Mouse (Mus musculus): ENCODE data around the gene Tescl.

Tescl gene

DNA sequence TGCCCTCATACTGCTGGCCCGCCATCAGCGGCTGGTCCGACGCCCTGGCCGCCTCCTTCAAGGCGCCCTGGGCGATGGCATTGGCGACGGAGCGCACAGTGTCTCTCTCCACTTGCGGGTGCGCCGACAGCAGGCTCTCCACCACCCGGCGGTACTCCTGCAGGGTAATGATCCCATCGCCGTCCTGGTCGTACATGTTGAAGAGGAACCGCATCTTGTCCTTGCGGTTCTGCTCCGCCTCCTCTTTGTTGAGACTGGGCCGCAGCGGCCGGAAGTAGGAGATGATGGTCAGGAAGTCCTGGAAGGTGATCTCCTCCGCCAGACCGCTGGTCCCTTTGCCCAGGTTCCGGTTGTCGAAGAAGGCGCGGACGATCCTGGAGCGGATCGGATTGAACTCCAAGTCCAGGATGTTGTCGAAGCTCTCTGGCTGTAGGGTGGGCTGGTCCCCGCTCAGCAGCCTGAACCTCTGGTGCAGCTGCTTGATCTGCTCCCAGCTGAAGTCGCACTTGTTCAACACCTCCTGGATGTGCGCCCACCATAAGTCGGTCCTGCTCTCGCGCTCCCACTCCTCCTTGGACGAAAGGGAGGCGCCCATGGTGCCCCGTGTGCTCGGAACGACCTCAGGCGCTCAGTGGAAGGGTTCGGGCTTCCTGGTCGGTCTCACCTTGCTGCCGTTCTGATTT is at the start of gene Tescl:
Gene Tescl (minus strand): TSS at position 633 of the 683 bp plus-strand sequence.
- peak; percentile 17 to 28 for DNase-seq

DNA sequence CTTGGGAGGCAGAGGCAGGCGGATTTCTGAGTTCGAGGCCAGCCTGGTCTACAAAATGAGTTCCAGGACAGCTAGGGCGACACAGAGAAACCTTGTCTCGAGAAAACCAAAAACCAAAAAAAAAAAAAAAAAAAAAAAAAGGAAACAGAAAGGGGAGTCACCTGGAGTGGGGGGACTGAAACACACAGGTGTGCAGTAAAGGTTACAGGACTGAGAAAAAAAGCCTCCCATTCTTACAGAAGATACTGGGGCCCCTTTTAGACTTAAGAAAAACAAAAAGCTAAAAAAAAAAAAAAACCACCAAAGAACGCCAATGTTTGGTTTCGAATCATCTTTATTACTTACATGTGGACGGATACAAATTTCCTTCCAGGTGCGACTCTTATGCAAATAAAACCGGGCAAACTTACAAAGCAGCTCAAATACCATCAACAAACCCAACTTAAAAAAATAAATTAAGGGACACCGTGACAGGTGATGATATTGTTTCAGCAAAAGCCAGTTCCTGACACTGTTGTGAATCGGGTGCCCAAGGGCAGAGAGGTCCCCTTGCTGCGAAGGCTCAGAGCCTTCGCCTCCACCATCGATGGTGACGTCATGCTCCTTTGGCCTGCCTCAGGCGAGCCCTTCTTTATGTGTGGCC is 49.1 kb upstream of the Tescl start:
- DNase-seq, result no peak

DNA sequence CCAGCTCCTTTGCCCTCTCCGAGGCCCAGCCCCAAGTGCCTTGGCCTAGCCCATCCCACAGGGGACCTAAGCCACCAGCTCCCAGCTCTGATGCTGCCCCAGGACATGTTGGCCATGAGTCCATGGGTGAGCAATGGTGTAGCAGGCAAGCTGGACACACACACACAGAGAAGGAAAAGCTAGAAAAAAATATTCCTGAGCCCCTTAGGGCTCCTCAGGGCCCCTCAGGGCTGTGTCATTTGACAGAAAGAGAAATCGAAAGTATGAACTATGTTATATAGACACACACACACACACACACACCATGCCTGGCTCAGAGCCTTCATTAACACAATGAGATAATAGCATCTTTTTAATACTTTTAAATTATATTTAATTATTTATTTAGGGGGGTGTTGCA is 46.6 kb upstream of the Tescl start:
- DNase-seq, result no peak

DNA sequence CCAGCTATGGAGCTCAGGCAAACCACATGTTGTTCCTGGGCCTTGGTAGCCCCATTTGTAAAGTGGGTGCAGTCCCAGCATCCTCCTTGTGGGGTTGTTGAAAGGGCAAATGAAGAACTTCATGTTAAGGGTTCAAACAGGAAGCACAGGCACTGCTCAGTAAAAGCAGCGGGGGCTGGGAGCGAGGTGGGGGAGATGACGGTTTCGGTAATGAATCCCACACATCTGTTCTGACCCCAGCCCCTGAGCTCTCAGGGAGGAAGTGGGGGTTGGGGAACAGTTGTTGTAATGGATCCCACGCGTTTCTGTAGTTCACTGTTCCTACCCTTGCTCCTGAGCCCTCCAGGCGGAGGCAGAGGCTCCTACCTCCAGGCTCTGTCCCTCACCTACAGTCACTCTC is 46.2 kb upstream of the Tescl start:
- DNase-seq, result no peak

DNA sequence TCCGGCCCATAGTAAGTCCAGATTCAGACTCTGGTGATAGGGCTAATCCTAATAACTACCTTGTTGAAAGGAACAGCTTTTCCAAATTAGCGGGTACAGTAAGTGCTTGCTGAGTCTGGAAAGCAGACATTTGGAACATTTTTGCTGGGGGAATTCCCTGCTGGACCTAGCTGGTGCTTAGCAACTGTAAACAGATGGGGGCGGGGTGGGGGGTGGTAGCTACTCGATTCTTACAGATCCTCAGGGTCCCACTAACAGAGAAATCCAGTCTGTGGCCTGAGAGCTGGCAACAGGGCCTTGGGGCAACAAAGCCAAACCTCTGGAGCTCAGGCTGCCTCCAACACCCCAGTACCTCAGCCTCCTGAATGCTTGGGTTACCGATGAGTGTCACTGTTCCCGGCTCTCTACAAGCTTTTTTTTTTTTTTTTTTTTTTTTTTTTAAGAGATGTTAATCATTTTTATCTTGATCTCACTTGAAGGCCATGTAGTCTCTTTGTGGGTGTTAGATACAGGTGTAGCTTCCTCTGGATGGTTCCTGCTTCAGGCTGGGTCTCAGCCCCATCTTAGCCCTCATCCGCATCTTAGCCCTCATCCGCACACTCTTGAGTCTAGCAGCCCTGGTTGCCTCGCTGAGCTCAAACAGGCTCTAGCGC is 44.4 kb upstream of the Tescl start:
- DNase-seq, result no peak

DNA sequence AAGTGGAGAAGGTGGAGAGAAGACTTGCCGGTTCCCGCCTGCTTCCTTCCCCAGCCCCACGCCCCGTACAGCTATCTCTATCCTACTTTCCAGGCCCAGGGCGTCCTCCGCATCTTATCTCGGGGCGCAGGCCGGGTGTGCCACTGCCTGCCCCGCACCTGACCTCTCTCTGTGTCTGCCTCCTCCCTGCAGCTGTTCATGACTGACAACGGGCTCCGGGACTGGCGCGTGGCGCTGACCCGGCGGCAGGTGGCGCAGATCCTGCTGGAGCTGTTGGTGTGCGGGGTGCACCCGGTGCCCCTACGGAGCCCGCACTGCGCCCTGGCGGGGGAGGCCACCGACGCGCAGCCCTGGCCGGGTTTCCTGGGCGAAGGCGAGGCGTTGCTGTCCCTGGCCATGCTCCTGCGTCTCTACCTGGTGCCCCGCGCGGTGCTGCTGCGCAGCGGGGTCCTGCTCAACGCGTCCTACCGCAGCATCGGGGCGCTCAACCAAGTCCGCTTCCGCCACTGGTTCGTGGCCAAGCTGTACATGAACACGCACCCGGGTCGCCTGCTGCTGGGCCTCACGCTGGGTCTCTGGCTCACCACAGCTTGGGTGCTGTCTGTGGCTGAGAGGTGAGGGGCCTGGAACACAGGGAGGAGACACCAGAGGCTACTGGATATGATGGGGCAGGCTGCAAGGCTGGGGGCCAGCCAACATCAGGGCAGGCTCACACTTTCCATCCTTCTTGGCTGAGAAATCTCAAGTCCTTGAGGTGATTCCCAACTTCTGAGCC is 43.5 kb upstream of the Tescl start:
- DNase-seq, result peak; percentile 69 to 71

DNA sequence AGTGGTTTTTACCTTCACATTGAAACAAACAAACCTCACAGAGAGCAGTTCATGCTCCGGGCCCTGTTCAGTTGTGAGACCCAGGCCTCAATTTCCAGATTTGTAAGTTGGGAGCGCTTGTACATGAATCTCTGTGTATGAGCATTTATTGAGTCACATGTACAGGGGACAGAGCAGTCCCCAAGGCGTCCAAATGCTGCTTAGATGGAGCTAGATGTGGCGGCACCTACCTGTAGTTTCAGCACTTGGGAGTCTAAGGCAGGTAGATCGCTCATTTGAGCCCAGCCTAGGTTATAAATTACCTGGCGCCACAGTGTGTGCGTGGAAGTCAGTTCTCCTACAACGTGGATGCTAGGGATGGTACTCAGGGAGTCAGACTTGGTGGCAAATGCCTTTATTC is 42.7 kb upstream of the Tescl start:
- no peak for DNase-seq

DNA sequence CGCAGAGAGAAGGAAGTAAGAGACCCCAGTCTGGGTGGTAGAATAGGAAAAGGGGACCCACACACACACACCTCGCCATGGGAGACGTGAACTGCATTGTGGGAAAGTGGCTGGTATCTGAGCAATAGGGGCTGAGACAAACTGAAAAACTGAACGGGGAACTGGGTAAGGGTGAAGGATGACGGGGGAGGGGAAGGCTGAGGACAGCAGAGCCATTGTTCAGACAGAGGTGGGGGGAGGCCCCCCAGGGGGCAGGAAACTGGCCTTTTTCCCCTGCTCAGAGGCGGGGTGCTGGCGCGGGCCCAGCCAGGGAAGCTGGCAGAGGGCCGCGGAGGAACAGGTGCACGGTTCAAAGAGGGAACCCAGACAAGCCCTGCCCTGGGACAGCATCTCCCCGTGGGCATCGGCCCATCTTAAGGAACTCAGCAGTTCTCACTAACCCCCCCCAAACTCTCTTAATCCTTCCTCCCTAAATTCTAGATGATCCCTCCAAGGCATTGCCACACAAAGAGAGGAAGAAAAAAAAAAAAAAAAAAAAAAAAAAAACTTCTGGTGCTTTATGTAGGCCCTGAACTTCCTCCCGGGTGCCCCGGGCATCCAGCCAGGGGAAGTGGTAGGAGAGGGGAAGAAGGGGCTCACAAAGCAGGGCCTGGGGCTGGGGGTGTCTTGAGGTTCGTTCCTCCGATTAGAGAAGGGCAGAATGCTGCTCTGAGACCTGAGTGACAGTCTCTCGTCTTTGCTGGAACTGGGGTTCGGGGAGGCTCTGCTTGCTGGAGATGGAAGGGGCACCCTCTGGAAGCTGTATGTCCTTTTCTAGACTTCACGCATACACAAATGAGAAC is 40.0 kb upstream of the Tescl start:
- DNase-seq, result peak; percentile 74 to 81

DNA sequence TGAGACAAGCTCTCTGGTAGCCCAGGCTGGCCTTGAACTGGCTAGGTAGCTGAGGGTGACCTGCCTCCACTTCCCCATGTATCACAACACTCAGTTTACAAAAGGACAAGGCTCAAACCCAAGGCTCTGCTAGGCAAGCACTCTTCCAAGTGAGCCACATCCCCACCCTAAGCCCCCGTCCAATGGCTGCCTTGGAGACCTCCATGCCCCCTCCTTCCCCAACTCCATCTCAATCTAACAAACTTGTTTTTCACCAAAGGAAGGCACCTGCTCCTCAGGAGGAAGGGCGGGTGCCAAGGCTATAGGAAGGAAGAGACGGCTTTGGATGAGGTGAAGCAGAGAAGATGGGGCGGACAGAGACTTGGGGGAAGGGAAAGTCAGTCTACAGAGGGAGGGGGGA is 39.0 kb upstream of the Tescl start:
- DNase-seq, result no peak

DNA sequence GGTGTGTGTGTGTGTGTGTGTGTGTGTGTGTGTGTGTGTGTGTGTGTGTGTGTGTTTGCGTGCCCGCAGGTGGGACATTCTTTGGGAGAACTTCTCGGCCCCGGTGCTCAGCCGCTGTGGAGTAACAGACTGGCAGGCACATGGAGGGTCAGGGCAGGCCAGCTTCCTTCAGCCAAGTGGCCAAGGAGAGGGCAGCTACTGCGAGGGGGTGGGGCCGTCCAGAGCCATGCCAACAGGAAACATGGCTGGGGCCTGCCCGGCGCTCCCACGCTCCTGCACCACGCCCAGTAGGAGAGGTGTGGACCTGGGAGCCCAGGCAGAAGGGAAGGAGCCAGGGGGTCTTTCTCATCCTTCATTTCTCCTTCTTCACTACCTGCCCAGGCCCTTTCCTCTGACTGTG is 38.6 kb upstream of the Tescl start:
- peak; percentile 74 to 83 for DNase-seq

DNA sequence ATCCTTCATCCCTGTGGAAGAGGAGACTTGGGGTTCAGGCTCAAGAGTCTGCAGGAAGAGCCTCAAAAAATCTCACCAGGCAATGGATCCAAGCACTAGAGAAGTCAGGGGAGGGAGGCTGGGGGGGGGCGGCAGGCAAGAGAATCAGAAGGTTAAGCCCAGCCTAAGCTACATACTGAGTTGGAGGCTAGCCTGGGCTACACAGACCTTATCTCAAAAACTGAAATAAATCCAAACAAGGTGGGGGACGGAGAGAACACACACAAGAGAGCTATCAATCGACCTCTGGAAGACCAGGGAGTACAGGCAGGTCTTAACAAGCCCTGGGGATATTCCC is 38.0 kb upstream of the Tescl start:
- no peak for DNase-seq

DNA sequence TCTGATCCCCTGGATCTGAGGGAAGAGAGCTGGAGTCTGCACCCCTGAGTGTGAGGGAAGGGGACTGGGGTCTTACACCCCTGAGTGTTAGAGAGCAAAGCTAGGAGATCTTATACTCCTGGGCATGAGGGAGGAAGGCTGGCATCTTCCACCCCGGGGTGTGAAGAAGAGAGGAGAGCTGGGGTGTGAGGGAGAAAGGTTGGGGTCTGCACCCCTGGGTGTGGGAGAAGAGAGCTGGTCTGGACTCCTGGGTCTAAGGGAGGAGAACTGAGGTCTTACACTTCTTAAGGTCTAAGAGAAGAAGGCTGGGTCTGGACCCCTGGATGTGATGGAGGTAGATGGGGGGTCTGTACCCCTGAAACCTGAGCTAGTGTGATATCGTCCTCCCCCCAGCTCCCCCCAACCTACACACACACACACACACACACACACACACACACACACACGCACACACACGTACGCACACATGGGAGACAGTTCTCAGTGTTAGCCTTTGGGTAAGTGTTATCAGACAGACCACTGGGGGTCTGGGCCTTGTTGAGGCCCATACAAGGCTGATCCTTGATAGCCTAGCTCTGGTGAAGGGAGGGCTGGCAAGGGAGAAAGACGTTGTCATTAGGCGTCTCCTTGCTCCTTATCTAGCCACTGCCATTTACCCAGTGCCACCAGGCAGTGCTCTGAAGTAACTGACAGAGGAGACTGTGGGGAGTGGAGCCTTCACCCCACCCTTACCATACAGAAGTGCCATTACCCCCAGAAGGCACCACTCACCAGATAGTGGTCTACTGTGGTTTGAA is 37.5 kb upstream of the Tescl start:
- DNase-seq, result no peak

DNA sequence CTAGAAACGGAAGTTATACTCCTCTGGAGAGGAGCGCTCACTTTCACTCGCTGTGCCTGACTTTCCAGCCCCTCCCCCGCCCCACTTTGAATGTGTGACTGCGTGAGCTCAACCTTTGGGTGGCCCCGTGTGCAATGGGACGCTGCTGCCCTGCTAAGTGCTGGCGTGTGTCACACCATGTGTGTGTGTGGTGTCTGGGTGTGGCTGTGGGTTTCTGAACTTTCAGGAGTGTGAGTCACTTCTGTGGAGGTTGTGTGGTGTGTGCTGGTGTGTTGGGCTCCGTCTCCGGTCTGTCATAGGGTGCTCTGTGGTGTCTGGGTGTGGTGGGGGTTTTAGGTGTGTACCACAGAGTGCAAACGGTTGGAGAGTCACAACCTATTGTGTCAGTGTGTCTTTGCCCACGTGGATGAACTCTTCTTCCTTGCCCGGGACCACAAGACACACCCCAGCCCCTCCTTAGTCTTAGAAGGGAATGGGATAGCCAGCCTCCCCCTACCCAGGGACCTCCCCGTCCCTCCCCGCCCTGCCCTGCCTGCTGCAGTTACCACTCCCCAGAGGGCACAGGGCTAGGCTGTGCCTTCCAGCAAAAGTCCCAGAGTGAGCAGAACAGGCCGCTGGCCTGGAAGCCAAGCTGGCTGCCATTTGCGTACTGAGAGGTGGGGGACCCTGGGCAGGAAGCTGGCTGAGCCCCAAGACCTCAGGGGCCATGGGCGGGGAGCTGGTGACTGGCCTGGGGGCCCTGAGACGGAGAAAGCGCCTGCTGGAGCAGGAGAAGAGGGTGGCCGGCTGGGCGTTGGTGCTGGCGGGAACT is 36.2 kb upstream of the Tescl start, which contains the start of gene Kcnn4:
Gene Kcnn4 (plus strand): TSS at position 533 of the 811 bp plus-strand sequence.
- DNase-seq, result peak in 1 of 2 experiments; percentile 34

DNA sequence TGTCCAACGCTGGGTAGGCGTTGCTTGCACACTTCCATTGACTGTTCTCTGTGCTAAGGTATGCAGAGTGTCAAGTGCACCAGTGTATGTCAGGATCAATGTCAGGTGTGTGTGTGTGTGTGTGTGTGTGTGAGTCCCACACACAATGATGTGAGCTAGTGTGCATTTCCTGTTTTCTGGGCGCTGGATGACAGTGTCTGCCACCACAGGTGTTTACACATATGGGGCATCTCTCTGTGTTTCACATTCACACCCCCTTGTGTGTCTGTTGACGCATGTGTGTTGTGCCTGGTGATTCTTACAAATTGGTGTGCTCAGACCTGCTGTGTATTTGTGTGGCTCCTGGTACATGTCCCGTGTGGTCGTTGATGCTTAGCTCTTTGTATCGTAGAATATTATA is 35.2 kb upstream of the Tescl start:
- DNase-seq, result no peak

DNA sequence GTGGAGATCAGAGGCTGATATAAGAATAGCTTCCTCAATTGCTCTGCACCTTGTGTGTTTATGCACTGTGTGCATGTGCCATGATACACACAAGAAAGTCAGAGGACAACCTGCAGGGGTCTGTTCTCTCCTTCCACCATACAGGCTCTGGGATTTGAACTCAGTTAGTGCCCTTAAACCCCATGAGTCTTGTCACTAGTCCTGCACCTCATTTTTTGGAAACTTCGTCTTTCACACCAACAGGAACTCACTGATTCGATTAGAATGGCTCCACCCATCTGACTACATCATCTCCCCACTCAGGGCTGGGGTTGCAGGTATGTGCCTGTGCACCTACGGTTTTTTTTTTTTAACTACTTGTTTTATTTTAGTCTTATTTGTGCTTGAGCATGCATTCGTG is 34.5 kb upstream of the Tescl start:
- DNase-seq, result no peak

DNA sequence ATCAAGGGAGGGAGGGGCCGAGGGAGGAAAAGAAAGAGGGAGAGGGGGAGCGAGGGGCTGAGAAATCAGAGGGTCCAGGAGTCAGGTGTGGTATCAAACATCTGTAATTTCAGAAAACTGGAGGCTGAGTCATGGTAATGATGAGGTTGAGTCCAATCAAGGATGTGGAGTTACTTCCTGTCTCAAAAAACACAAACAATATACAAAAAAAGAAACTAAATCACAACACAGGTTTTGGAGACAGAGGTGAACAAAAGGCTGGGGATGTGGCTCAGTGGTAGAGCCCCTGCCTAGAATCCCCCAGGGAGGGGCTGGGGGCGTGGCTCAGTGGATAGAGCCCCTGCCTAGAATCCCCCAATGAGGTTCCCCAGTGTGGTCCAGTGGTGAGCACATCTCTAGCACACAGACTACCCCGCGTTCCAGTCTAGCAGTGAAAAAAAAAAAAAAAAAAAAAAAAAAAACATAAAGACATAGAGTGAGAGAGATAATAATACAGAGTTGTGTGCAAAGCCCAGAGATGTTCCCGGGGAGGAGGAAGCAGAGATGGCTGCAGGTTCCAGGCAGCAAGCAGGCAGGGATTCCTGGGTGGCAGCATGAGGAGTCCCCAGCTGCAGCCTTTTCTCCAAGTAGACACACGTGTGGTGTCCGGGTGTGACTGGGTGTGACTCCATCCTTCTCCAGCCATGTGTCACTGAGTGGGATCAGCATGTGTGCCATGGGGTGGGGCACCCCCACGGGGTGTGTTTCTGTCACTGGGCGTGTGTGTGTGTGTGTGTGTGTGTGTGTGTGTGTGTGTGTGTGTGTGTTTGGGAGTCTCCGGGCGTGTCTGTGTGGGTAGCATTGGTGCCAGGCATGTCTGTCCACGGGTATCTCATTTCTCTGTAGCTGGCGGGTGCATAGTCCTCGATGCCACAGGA is 33.2 kb upstream of the Tescl start:
- DNase-seq, result no peak

DNA sequence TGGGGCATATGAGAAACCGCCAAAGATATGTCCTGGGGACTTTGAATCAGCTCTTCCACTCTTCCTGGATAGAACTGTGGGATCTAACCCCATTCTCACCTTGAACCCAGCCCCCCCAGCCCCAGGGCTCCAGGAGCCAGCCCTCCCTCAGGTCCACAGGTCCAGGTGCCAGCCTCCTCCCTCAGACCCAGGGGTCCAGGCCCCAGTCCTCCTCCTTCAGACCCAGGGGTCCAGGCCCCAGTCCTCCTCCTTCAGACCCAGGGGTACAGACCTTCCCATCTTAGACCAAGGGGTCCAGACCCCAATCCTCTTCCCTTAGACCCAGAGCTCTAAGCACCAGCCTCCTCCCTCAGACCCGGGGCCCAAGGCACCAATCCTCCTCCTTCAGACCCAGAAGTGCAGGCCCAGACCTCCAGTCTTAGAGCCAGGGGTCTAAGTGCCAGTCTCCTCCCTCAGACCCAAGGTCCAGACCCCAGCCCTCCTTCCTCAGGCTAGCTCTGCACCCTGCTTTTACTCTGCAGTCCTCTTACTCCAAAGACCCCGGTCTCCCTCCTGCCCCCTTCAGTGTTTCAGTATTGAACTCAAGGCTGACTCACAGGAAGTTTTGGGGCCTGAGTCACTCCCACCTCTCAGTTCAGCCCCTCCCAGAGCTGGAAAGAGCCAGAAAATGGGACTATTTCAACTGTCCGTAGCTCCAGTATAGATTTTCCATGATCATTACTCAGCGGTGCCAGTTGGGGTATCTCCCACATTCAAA is 31.7 kb upstream of the Tescl start:
- DNase-seq, result no peak

DNA sequence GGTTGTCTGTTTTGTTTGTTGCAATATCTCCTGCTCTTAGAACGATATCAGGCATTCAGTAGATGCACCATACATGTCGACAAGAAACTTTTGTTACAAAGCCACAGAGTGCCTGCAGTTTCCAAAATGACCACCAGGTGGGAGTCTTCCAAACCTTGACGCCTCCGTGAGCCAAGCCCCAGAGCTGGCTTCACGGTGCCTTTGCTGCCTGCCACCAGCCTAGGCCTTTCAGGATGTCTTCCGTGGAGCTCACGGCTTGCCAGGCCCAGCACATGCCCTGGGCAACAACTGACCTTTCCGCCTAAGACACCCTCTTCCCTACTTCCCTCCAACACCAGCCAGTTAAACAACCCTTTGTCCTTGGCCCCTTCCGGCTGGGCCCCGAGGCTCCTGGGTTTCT is 31.1 kb upstream of the Tescl start:
- peak; percentile 65 to 85 for DNase-seq

DNA sequence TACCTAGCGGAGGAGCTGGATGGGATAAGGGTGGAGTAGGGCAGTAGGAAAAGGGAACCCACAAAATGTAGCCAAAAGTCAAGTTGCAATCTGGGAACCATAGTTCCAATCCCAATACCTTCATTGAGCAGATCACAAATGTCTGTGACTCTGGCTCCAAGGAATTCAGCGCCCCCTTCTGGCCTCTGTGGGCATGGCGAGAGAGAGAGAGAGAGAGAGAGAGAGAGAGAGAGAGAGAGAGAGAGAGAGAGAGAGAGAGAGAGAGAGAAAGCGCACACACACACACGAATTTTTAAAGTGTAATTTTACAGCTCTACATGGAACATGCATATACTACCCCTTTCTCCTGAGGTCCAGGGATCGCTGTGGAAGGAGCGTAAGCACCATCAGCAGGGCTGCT is 29.5 kb upstream of the Tescl start:
- DNase-seq, result peak in 1 of 2 experiments; percentile 46
